Mouse (Mus musculus) neural tube, embryonic 14.5 days (tissue): Measurements from ENCODE around the gene Olfr847. TPM values are rescaled to one million over a fixed set of nuclear protein-coding genes. Genes with fewer than 3 reads are reported as not detected.

ENCODE experiments used
- ATAC-seq: fragments of 200-750 bp; cut with Nextera tagmentation; 2 replicates; pipeline ENCODE4 v1.8.0; 2017; ENCODE audit warnings: low read depth, mild to moderate bottlenecking, moderate TSS enrichment, moderate library complexity
- H3K27ac ChIP-seq: fragments of 300-500 bp; sonication (generic); 2 replicates; pipeline ENCODE4 v1.5.1; 2014; ENCODE audit warnings: low read depth, mild to moderate bottlenecking, control low read depth, low read length, moderate library complexity, mixed read lengths
- H3K27me3 ChIP-seq: fragments of 300-500 bp; sonication (generic); 2 replicates; pipeline ENCODE4 v1.6.1; 2014; ENCODE audit warnings: low read length; ENCODE audit not compliant: control insufficient read depth, insufficient read depth
- H3K36me3 ChIP-seq: fragments of 300-500 bp; sonication (generic); 2 replicates; pipeline ENCODE4 v1.6.1; 2014; ENCODE audit warnings: low read length, mixed read lengths; ENCODE audit not compliant: control insufficient read depth, insufficient read depth
- H3K4me1 ChIP-seq: fragments of 300-500 bp; sonication (generic); 2 replicates; pipeline ENCODE4 v1.6.1; 2014; ENCODE audit warnings: low read length; ENCODE audit not compliant: control insufficient read depth, insufficient read depth
- H3K4me2 ChIP-seq: fragments of 300-500 bp; sonication (generic); 2 replicates; pipeline ENCODE4 v1.6.1; 2014; ENCODE audit warnings: mild to moderate bottlenecking, low read depth, low read length, control low read depth
- H3K4me3 ChIP-seq: fragments of 300-500 bp; sonication (generic); 2 replicates; pipeline ENCODE4 v1.5.1; 2014; ENCODE audit warnings: low read depth, low read length, control low read depth, mixed read lengths
- H3K9ac ChIP-seq: fragments of 300-500 bp; sonication (generic); replicated peaks from 2 replicates; pipeline ENCODE4 v1.6.1; 2014; ENCODE audit warnings: low read depth, mild to moderate bottlenecking, control low read depth, low read length, mixed read lengths
- H3K9me3 ChIP-seq: fragments of 300-500 bp; sonication (generic); 2 replicates; pipeline ENCODE4 v1.6.1; 2016; ENCODE audit warnings: low read length; ENCODE audit not compliant: control insufficient read depth
- WGBS: fragments of 180-500 bp; shearing (Covaris S2); extraction: QIAGEN DNeasy Blood & Tissue Kit; methylation state at CpG from one replicate; pipeline ENCODE4 v1.1.7; 2014; 5-methylcytosine and 5-hydroxymethylcytosine counted together
- polyA plus RNA-seq: library from polyadenylated mRNA; unstranded; fragments of >200 nt; fragmentation: Nextera tagmentation; extraction: Ambion mirVana; gene quantifications from 2 replicates; pipeline ENCODE4 v1.2.1, GENCODE M21; 2014

Olfr847 gene
- not detected in 2 replicates for polyA plus RNA-seq

GRCm38 (mm10) chr9:19378569-19378968, at the start of gene Olfr847:
TSS of gene Olfr847 (minus strand) at chr9:19378669.
- no peaks in the 10 kb centered on the region for H3K27me3 ChIP-seq
- no peak within 1 kb of the TSS for H3K27ac ChIP-seq
- H3K9ac ChIP-seq: no peak within 1 kb of the TSS
- no peak within 1 kb of the TSS for H3K4me3 ChIP-seq
- H3K4me1 ChIP-seq: no peaks in the 10 kb centered on the region
- ATAC-seq: no peak
- H3K9me3 ChIP-seq: peaks cover 3% of the 10 kb centered on the region; the same call in 1 of the 2 replicates
- H3K36me3 ChIP-seq: no peaks in the 10 kb centered on the region
- 67% methylated on average over 1 of the region's 1 CpGs for WGBS
- no peak within 1 kb of the TSS for H3K4me2 ChIP-seq

DNA sequence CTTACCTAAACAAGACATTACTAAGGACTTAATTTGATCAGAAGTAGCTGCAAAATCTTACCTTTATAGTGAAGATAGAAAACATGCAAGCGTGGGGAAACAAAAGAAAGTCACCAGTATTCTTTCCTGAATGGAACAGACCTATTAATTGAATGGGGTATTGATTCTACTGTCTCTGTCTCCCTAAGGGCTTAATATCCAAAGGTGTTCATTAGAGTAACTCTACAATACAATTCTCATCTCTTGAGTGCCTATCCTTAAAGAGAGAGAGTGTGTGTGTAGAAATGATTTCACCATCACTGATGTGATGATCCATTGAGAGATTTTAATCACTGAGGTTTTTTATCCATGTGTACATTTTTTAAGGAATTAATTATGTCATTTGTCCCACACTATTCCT, 14.6 kb downstream of the Olfr847 start, which contains the start of gene Olfr846:
Gene Olfr846, minus strand, starts transcription at position 101 of the 400 bp plus-strand sequence.
- no peak for ATAC-seq
- Histone ChIP-seq H3K9me3 (no peaks in the 10 kb centered on the region), H3K9ac (no peak within 1 kb of the TSS), H3K36me3 (no peaks in the 10 kb centered on the region), H3K27me3 (no peaks in the 10 kb centered on the region), H3K4me2 (no peak within 1 kb of the TSS), H3K4me3 (no peak within 1 kb of the TSS), H3K4me1 (no peaks in the 10 kb centered on the region), H3K27ac (no peak within 1 kb of the TSS)
- whole genome bisulfite sequencing: 57% methylated on average over 1 of the region's 1 CpGs

- WGBS: 78% methylated on average over 1 of the region's 1 CpGs
- Histone ChIP-seq H3K9ac (no peak within 1 kb of the TSS), H3K36me3 (no peaks in the 10 kb centered on the region), H3K27ac (no peak within 1 kb of the TSS), H3K27me3 (no peaks in the 10 kb centered on the region), H3K4me2 (no peak within 1 kb of the TSS), H3K9me3 (no peaks in the 10 kb centered on the region), H3K4me3 (no peak within 1 kb of the TSS), H3K4me1 (no peaks in the 10 kb centered on the region)
- ATAC-seq: no peak
Measured at GRCm38 (mm10) chr9:19336157-19336556, 42.3 kb downstream of the Olfr847 start, which contains the start of gene Olfr845. TSS of gene Olfr845 (plus strand) at chr9:19336457.

Other genes with a start within 250 kb of the Olfr847 start
- gene Olfr837, start 242.4 kb downstream of the Olfr847 start, polyA plus RNA-seq: not detected in 2 replicates
- not detected in 2 replicates for gene Olfr839-ps1, start 201.4 kb downstream of the Olfr847 start, polyA plus RNA-seq
- gene Olfr843, start 126.7 kb downstream of the Olfr847 start, polyA plus RNA-seq: not detected in 2 replicates
- not detected in 2 replicates for gene Olfr844, start 62.3 kb downstream of the Olfr847 start, polyA plus RNA-seq
- not detected in 2 replicates for gene Olfr845, start 42.2 kb downstream of the Olfr847 start, polyA plus RNA-seq
- gene Olfr846, start 14.7 kb downstream of the Olfr847 start, polyA plus RNA-seq: not detected in 2 replicates
- not detected in 2 replicates for gene Olfr849, start 61.6 kb upstream of the Olfr847 start, polyA plus RNA-seq
- gene Olfr850, start 99.6 kb upstream of the Olfr847 start, polyA plus RNA-seq: not detected in 2 replicates
- not detected in 2 replicates for gene Olfr851, start 114.6 kb upstream of the Olfr847 start, polyA plus RNA-seq
- not detected in 2 replicates for gene Olfr853, start 162.4 kb upstream of the Olfr847 start, polyA plus RNA-seq
- gene Olfr854, start 188.7 kb upstream of the Olfr847 start, polyA plus RNA-seq: not detected in 2 replicates
- not detected in 2 replicates for gene Olfr855, start 203.9 kb upstream of the Olfr847 start, polyA plus RNA-seq
- gene Zfp317, start 243.4 kb upstream of the Olfr847 start, polyA plus RNA-seq: 37.6 and 41.8 TPM in 2 replicates